Mouse (Mus musculus): ENCODE data around the gene Olfr1124. TPM values are rescaled to one million over a fixed set of nuclear protein-coding genes. Genes with fewer than 3 reads are reported as not detected.

Gene Olfr1124
- not detected for polyA plus RNA-seq (2012; fragmentation: generic; extraction: Trizol)

DNA sequence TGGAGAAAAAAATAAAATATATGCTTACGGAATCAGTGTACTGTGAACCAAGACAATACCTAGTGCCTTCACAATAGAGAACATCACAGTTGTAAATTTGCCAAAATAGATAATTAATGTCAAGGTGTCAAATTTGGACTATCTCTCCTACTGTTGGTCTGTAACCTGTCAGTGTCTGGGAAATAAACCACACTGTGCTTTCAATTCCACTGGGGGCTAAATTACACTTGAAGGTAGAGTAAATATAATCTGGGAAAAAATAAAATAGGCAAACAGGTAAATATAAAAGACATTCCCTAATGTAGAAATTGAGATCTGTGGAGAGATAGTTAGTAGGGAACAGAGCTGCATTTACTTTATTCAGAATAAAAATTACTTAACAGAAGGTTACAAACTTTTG is at the start of gene Olfr1124:
Gene Olfr1124 (plus strand): TSS at position 301 of the 400 bp plus-strand sequence.

DNA sequence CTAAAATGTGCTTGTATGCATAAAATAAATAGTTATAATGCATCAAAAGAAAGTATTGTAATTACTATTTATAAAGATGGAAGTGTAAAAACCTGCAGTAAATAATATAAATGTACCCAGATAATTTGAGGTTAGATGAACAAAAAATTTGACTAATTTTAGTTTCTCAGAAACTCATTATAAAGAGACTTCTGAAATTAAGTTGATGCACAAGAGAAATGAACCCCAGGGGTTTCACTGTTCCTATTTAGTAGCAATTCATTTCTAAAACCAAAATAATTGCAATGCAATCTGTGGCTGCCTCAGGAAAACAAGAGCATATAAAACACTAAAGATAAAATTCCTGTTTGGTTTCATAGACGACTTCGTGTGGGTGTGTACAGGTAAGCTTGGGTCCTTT is 44.5 kb upstream of the Olfr1124 start, which contains the start of gene Olfr1122:
Gene Olfr1122 (plus strand): TSS at position 301 of the 400 bp plus-strand sequence.

DNA sequence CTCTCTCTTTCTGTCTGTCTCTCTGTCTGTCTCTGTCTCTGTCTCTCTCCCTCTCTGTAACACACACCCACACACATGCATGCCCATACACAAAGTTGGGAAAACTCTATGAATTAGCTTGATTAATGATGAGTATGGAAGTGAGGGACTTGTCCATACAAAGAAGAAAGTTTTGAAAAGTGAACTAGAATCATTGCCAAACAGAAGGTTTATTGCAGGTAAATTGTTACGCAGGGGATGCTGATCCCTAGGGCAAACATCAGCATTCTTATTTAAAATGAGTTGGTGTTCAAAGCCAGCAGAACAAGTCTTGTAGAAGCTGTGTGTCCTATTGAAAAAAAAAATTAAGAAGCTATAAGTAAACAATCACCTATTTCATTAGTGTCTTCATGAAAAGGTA is 13.7 kb upstream of the Olfr1124 start, which contains the start of gene Olfr1123:
Gene Olfr1123 (plus strand): TSS at position 301 of the 400 bp plus-strand sequence.

DNA sequence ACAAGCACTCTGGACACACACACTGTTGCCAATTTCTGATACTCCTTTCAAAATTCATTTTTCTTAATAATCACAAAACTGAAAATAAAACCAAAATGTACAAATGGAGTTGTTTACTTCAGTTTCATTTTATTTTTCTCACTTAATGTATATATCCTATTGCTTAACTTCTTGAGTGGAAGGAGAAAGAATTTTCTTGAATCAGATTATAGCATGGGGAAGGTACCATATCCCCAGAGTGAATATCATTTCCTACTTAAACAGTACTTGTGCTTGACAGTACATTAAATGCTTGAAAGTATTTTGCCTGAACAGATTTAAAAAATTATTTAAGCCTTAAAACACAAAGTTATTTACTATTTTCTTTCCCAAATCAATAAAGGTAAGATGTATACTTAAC is 23.6 kb downstream of the Olfr1124 start, which contains the start of gene Olfr1126:
Gene Olfr1126 (plus strand): TSS at position 301 of the 400 bp plus-strand sequence.

Other genes with a start within 250 kb of the Olfr1124 start
- not detected for gene Olfr1112, start 242.5 kb upstream of the Olfr1124 start, polyA plus RNA-seq (2012; fragmentation: generic; extraction: Trizol)
- gene Olfr1113, start 221.3 kb upstream of the Olfr1124 start, polyA plus RNA-seq (2012; fragmentation: generic; extraction: Trizol), result not detected
- gene Olfr1115, start 182.3 kb upstream of the Olfr1124 start, polyA plus RNA-seq (2012; fragmentation: generic; extraction: Trizol), result not detected
- gene Olfr1116, start 162.7 kb upstream of the Olfr1124 start, polyA plus RNA-seq (2012; fragmentation: generic; extraction: Trizol), result not detected
- gene Olfr1118, start 122.7 kb upstream of the Olfr1124 start, polyA plus RNA-seq (2012; fragmentation: generic; extraction: Trizol), result not detected
- not detected for gene Olfr1120, start 75.5 kb upstream of the Olfr1124 start, polyA plus RNA-seq (2012; fragmentation: generic; extraction: Trizol)
- not detected for gene Olfr1121, start 60.4 kb upstream of the Olfr1124 start, polyA plus RNA-seq (2012; fragmentation: generic; extraction: Trizol)
- gene Olfr1122, start 44.4 kb upstream of the Olfr1124 start, polyA plus RNA-seq (2012; fragmentation: generic; extraction: Trizol), result not detected
- gene Olfr1123, start 13.6 kb upstream of the Olfr1124 start, polyA plus RNA-seq (2012; fragmentation: generic; extraction: Trizol), result not detected
- gene Olfr1126, start 23.7 kb downstream of the Olfr1124 start, polyA plus RNA-seq (2012; fragmentation: generic; extraction: Trizol), result not detected
- gene Pramel7, start 66.8 kb downstream of the Olfr1124 start, polyA plus RNA-seq (2012; fragmentation: generic; extraction: Trizol), result not detected
- gene Pramel6, start 76.3 kb downstream of the Olfr1124 start, polyA plus RNA-seq (2012; fragmentation: generic; extraction: Trizol), result not detected
- gene Olfr153, start 101.5 kb downstream of the Olfr1124 start, polyA plus RNA-seq (2012; fragmentation: generic; extraction: Trizol), result not detected
- gene Olfr1128, start 115.3 kb downstream of the Olfr1124 start, polyA plus RNA-seq (2012; fragmentation: generic; extraction: Trizol), result not detected
- not detected for gene Olfr1129, start 143.6 kb downstream of the Olfr1124 start, polyA plus RNA-seq (2012; fragmentation: generic; extraction: Trizol)
- gene Olfr1130, start 175.9 kb downstream of the Olfr1124 start, polyA plus RNA-seq (2012; fragmentation: generic; extraction: Trizol), result not detected
- not detected for gene Olfr1131, start 196.8 kb downstream of the Olfr1124 start, polyA plus RNA-seq (2012; fragmentation: generic; extraction: Trizol)
- not detected for gene Olfr1132, start 207.3 kb downstream of the Olfr1124 start, polyA plus RNA-seq (2012; fragmentation: generic; extraction: Trizol)
- not detected for gene Olfr1133, start 217.1 kb downstream of the Olfr1124 start, polyA plus RNA-seq (2012; fragmentation: generic; extraction: Trizol)
- gene Olfr1134, start 228.2 kb downstream of the Olfr1124 start, polyA plus RNA-seq (2012; fragmentation: generic; extraction: Trizol), result not detected
- gene Olfr1135, start 243.4 kb downstream of the Olfr1124 start, polyA plus RNA-seq (2012; fragmentation: generic; extraction: Trizol), result not detected